Mouse (Mus musculus) liver, embryonic 14.5 days (tissue): ENCODE measurements at regions not wholly inside any gene's neighbourhood (a gene's known extent, or its start where the extent isn't known, plus 50 kb on each side); places are given as distances from the start of the nearest gene placed in this dataset.

Experiments
- CTCF ChIP-seq: IDR thresholded peaks from 2 replicates; pipeline ENCODE4 v1.5.1; 2016; ENCODE audit warnings: antibody characterized with exemption, low read depth, control low read depth
- EP300 ChIP-seq: IDR thresholded peaks from 2 replicates; pipeline ENCODE4 v1.6.1; 2016; ENCODE audit warnings: antibody characterized with exemption, low read depth

- TF ChIP-seq CTCF, result no peak
- no peak for TF ChIP-seq EP300
These were observed 223.8 kb downstream of the Papss1 start for GRCm38 (mm10) chr3:131788321-131788720.
